Mouse (Mus musculus) kidney, embryonic 14.5 days (tissue): Measurements from ENCODE around the gene Mgl2. TPM values are rescaled to one million over a fixed set of nuclear protein-coding genes. Genes with fewer than 3 reads are reported as not detected.
"Not testable (repeated sequence)": the region's sequence is repeated elsewhere in the genome, so short reads cannot be mapped to it uniquely, and the experiment has no call there.

Source experiments
- ATAC-seq: fragments of 200-750 bp; cut with Nextera tagmentation; 2 replicates; pipeline ENCODE4 v1.8.0; 2017; ENCODE audit warnings: moderate number of reproducible peaks, mild to moderate bottlenecking, moderate TSS enrichment, moderate library complexity; ENCODE audit not compliant: low FRiP score, low TSS enrichment
- H3K27ac ChIP-seq: fragments of 300-500 bp; sonication (generic); 2 replicates; pipeline ENCODE4 v1.5.1; 2014; ENCODE audit warnings: low read depth, mild to moderate bottlenecking, low read length, moderate library complexity, mixed read lengths
- H3K27me3 ChIP-seq: fragments of 300-500 bp; sonication (generic); 2 replicates; pipeline ENCODE4 v1.6.1; 2014; ENCODE audit warnings: mild to moderate bottlenecking, low read length; ENCODE audit not compliant: control insufficient read depth, insufficient read depth
- H3K36me3 ChIP-seq: fragments of 300-500 bp; sonication (generic); 2 replicates; pipeline ENCODE4 v1.6.1; 2014; ENCODE audit warnings: low read length, mixed read lengths; ENCODE audit not compliant: control insufficient read depth, insufficient read depth
- H3K4me1 ChIP-seq: fragments of 300-500 bp; sonication (generic); 2 replicates; pipeline ENCODE4 v1.6.1; 2014; ENCODE audit warnings: low read length, mixed read lengths; ENCODE audit not compliant: control insufficient read depth, insufficient read depth
- H3K4me2 ChIP-seq: fragments of 300-500 bp; sonication (generic); replicated peaks from 2 replicates; pipeline ENCODE4 v1.6.1; 2014; ENCODE audit warnings: low read depth, mild to moderate bottlenecking, low read length
- H3K4me3 ChIP-seq: fragments of 300-500 bp; sonication (generic); 2 replicates; pipeline ENCODE4 v1.5.1; 2014; ENCODE audit warnings: mild to moderate bottlenecking, low read length
- H3K9ac ChIP-seq: fragments of 300-500 bp; sonication (generic); 2 replicates; pipeline ENCODE4 v1.6.1; 2014; ENCODE audit warnings: low read depth, mild to moderate bottlenecking, low read length, moderate library complexity
- H3K9me3 ChIP-seq: fragments of 300-500 bp; sonication (generic); 2 replicates; pipeline ENCODE4 v1.6.1; 2016; ENCODE audit warnings: low read length; ENCODE audit not compliant: control insufficient read depth
- WGBS: fragments of 180-500 bp; shearing (Covaris S2); extraction: QIAGEN DNeasy Blood & Tissue Kit; methylation state at CpG from one replicate; pipeline ENCODE4 v1.1.7; 2014; 5-methylcytosine and 5-hydroxymethylcytosine counted together
- polyA plus RNA-seq: library from polyadenylated mRNA; unstranded; fragments of >200 nt; fragmentation: Nextera tagmentation; extraction: Ambion mirVana; gene quantifications from 2 replicates; pipeline ENCODE4 v1.2.1, GENCODE M21; 2014

Mgl2 gene
- polyA plus RNA-seq, 1 experiment from 2014 or later: 0.60 TPM

DNA sequence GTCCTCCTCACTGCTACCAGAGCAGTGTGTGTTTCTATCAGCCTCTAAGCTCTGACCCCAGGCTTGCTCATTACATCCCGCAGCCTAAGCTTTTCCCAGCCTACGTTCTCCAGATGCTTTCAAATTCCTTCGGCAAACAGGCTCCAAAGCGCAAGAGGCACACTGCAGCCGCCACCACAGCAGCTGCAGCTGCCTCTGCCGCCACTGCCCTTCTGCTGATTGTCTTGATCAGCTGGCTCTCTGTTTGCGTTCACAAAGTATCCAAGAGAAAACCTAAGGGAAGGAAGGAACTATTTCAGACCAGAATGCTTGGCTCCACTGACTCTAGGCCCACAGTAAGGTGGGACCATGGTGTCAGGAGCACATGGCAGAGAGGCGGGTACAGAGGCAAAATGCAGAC, 23.0 kb upstream of the Mgl2 start:
- no peaks in the 10 kb centered on the region for H3K9me3 ChIP-seq
- no peak overlapping the region for H3K9ac ChIP-seq
- no peaks in the 10 kb centered on the region for H3K27me3 ChIP-seq
- H3K4me1 ChIP-seq: no peaks in the 10 kb centered on the region
- WGBS: 77% methylated on average over 8 of the region's 8 CpGs
- H3K4me3 ChIP-seq: no peak overlapping the region
- no peak overlapping the region for H3K4me2 ChIP-seq
- H3K36me3 ChIP-seq: no peaks in the 10 kb centered on the region
- no peak for ATAC-seq
- no peak overlapping the region for H3K27ac ChIP-seq

DNA sequence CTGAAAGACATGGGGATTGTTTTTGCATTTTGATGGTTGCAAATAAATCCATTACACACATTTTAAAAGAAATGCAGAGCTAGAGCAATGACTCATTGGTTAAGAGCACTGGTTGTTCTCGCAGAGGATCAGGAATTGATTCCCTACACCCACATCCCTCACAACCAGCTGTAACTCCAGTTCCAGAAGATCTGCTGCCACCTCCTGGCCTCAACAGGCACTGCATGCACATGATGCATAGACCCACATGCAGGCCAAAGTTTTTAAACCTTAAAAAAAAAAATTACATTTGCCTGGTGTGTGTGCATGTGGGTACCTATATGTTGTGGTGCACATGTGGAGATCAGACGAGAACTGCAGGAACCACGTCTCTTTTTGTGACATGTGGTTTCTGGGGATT, 20.0 kb upstream of the Mgl2 start:
- Histone ChIP-seq H3K36me3 (no peaks in the 10 kb centered on the region), H3K27ac (no peak overlapping the region), H3K9ac (no peak overlapping the region), H3K4me3 (no peak overlapping the region), H3K9me3 (no peaks in the 10 kb centered on the region), H3K4me1 (no peaks in the 10 kb centered on the region), H3K4me2 (no peak overlapping the region), H3K27me3 (no peaks in the 10 kb centered on the region)
- 74% methylated on average over 3 of the region's 3 CpGs for WGBS
- no peak for ATAC-seq

DNA sequence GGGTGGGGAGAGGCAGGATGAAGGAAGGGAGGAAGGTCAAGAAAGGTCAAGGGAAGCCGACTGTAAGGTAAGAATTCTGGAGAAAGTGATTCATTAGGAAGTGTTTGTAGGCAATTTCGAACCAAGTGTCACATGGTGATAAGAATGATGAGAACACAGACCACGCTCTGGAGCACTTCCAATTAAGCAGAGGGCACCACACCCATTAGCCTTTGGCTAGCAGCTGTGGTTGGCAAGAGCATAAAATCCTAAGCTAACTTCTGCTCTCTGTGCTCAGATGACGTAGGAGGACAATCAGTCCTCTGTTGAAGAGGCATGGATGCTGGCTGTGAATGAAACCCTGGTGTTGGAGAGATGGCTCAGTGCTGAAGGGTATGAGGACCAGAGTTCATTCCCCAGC, 15.6 kb upstream of the Mgl2 start:
- WGBS: 19% methylated on average over 4 of the region's 4 CpGs
- Histone ChIP-seq H3K4me1 (no peaks in the 10 kb centered on the region), H3K9ac (no peak overlapping the region), H3K4me3 (no peak overlapping the region), H3K9me3 (peaks cover 2% of the 10 kb centered on the region), H3K27me3 (no peaks in the 10 kb centered on the region), H3K27ac (no peak overlapping the region), H3K36me3 (no peaks in the 10 kb centered on the region), H3K4me2 (no peak overlapping the region)
- ATAC-seq: no peak

DNA sequence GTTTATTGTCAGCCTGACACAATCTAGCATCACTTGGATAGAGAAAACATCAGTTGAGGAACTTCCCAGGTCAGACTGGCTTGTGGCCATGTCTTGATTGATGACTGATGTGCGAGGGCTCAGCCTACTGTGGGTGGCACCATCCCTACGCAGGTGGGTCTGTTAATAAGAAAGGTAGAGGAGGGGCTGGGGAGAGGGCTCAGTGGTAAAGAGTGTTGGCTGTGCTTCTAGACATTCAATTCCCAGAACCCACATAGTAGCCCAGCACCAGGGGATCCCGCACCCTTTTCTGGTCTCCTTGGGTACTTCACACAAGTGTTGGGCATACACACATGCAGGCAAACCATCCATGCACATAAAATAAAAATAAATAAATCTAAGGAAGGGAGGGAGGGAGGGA, 14.2 kb upstream of the Mgl2 start:
- ATAC-seq: no peak
- Histone ChIP-seq H3K4me2 (no peak overlapping the region), H3K27me3 (no peaks in the 10 kb centered on the region), H3K27ac (no peak overlapping the region), H3K36me3 (no peaks in the 10 kb centered on the region), H3K9me3 (peaks cover 7% of the 10 kb centered on the region), H3K4me3 (no peak overlapping the region), H3K9ac (no peak overlapping the region), H3K4me1 (no peaks in the 10 kb centered on the region)
- WGBS: 86% methylated on average over 3 of the region's 3 CpGs

DNA sequence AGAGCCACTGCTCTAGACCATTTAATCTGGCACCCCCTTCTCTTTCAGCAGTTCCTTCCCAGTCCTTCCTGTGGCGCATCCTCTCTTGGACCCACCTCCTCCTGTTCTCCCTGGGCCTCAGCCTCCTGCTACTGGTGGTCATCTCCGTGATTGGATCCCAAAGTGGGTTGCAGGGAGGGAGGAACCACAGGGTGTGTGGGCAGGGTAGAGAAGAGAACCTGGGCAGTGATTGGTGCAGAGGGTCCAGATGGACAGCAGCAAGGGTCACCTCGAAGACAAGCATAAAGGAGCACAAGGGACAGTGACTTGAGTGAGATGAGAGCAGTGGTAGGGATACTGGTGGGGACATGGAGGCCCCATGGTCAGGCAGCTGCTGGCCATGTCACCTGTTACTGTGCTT, 4.9 kb downstream of the Mgl2 start:
- not testable (repeated sequence) for H3K27ac ChIP-seq, ATAC-seq, H3K9ac ChIP-seq, H3K4me1 ChIP-seq, H3K36me3 ChIP-seq, H3K27me3 ChIP-seq, H3K9me3 ChIP-seq, H3K4me3 ChIP-seq, H3K4me2 ChIP-seq
- 62% methylated on average over 3 of the region's 3 CpGs for WGBS

DNA sequence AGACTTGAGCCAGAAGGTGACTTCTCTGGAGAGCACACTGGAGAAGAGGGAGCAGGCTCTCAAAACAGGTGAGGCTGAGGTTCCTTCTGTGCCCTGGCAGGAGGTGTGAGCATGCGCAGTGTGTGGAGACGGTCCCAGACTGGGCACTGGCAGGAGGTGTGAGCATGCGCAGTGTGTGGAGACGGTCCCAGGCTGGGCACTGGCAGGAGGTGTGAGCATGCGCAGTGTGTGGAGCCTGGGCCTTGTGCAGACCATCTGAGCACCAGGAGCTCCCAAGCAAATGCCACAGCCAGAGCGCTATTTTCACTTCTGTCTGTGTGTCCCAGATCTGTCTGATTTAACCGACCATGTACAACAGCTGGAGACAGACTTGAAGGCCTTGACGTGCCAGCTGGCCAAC, 5.8 kb downstream of the Mgl2 start:
- H3K36me3 ChIP-seq, H3K9ac ChIP-seq, H3K4me1 ChIP-seq, H3K4me2 ChIP-seq, H3K4me3 ChIP-seq, H3K9me3 ChIP-seq, ATAC-seq, H3K27me3 ChIP-seq, H3K27ac ChIP-seq: not testable (repeated sequence)
- WGBS: 84% methylated on average over 8 of the region's 8 CpGs

DNA sequence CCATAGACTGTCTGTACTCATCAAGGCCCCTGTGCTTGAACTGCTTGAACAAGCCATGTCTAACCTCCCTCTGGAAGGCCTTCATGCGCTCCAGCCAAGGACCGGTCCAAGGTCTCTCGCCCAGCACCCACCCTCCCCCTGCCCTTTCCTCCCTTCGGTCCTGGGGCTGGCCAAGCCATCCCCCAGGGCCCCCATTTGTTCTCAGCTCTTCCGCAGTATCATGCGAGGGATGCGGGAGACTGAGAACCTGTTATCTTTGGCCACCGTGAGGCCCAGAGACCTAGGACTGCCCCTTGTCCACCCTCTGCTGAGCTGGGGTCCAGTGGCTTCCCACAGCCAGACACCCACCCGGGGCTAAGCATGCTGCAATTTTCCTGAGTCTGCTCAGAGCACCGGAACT, 9.0 kb downstream of the Mgl2 start:
- no peaks in the 10 kb centered on the region for H3K27me3 ChIP-seq
- 0 out of 2 replicates have a peak, but pooled peaks cover 4% of the 10 kb centered on the region for H3K4me1 ChIP-seq
- no peak overlapping the region for H3K27ac ChIP-seq
- WGBS: 53% methylated on average over 10 of the region's 10 CpGs
- H3K9ac ChIP-seq: no peak overlapping the region; the same call in 1 of the 2 replicates
- no peak overlapping the region for H3K4me3 ChIP-seq
- H3K4me2 ChIP-seq: no peak overlapping the region
- no peaks in the 10 kb centered on the region for H3K9me3 ChIP-seq
- no peaks in the 10 kb centered on the region for H3K36me3 ChIP-seq
- no peak for ATAC-seq

DNA sequence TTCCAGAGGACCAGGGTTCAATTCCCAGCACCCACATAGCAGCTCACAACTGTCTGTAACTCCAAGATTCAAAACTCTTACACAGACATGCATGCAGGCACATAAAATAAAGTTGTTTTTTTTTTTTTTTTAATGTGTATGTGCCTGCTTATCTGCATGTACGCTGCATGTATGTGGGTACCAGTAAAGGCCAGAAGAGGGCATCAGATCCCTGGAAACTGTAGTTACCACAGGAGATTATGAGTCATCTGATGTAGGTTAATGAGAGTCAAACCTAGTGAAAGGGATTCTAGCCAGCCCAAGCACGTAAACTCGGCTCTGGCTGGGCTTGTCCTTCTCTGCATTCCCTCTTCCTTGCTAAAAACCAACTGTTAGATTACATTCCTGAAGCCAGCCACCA, 20.9 kb downstream of the Mgl2 start:
- ATAC-seq: no peak
- Histone ChIP-seq H3K9me3 (no peaks in the 10 kb centered on the region), H3K9ac (no peak overlapping the region), H3K4me3 (no peak overlapping the region), H3K4me2 (no peak overlapping the region), H3K36me3 (no peaks in the 10 kb centered on the region), H3K27ac (no peak overlapping the region), H3K27me3 (no peaks in the 10 kb centered on the region), H3K4me1 (no peaks in the 10 kb centered on the region)
- WGBS: 70% methylated on average over 3 of the region's 3 CpGs

DNA sequence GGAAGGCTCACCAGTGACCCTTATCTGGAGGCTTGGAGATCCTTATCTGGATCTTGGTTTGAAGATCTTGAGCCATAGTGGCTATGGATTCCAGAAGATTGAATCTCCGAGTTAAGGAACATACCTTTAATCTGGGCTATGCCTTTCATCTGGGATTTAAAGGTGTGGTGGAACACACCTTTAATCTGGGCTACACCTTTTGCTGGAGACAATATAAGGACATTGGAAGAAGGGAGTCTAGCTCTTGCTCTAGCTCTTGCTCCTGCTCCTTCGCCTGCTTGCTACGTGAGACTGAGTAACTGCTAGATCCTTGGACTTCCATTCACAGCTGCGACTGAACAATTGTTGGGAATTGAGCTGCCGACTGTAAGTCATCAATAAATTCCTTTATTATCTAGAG, 25.8 kb downstream of the Mgl2 start, which contains the start of gene Clec10a:
Clec10a (plus strand) TSS at position 301 of the 400 bp plus-strand sequence.
- H3K36me3 ChIP-seq, H3K4me1 ChIP-seq, H3K9ac ChIP-seq, H3K4me2 ChIP-seq, H3K9me3 ChIP-seq, H3K27ac ChIP-seq, H3K27me3 ChIP-seq, H3K4me3 ChIP-seq, ATAC-seq: not testable (repeated sequence)
- WGBS: no CpG with 5 or more reads among the region's 5 CpGs

DNA sequence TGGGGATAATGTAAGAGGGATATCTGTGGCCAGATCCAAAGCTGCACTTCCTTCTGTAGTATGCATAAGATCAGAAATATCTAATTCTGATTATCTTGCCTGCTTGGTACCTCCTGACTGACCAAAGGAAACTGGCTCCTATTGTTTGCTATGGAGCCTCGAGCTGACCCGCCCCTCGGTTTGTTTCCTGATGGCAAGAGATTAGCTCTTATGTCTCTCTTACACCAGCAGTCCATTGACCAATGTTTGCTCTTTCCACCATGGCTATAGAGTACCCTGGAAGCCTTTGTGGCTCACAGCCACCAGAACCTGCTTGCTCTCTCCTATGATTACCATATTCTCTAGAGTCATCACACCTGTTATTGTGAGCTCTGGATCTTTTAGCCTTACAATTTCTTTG, 32.2 kb downstream of the Mgl2 start:
- Histone ChIP-seq H3K36me3 (no peaks in the 10 kb centered on the region), H3K9ac (no peak overlapping the region), H3K4me2 (no peak overlapping the region), H3K4me3 (no peak overlapping the region), H3K9me3 (no peaks in the 10 kb centered on the region), H3K27me3 (no peaks in the 10 kb centered on the region), H3K4me1 (no peaks in the 10 kb centered on the region), H3K27ac (no peak overlapping the region)
- WGBS: 74% methylated on average over 3 of the region's 3 CpGs
- no peak for ATAC-seq
